Mouse (Mus musculus) liver, postnatal 0 days (tissue): ENCODE measurements at regions not wholly inside any gene's neighbourhood (a gene's known extent, or its start where the extent isn't known, plus 50 kb on each side); places are given as distances from the start of the nearest gene placed in this dataset.

Source experiments
- CTCF ChIP-seq: sonication (generic); IDR thresholded peaks from 2 replicates; pipeline ENCODE4 v1.5.1; 2016; ENCODE audit warnings: antibody characterized with exemption, low read depth
- EP300 ChIP-seq: IDR thresholded peaks from 2 replicates; pipeline ENCODE4 v1.6.1; 2016; ENCODE audit warnings: antibody characterized with exemption, low read depth, mild to moderate bottlenecking

- TF ChIP-seq CTCF (no peak), EP300 (no peak)
Measured at GRCm38 (mm10) chr9:30521556-30522240, 94.8 kb downstream of the Snx19 start.
